ENCODE assay signal across 8 mouse cellular contexts in the genomic region with DNA sequence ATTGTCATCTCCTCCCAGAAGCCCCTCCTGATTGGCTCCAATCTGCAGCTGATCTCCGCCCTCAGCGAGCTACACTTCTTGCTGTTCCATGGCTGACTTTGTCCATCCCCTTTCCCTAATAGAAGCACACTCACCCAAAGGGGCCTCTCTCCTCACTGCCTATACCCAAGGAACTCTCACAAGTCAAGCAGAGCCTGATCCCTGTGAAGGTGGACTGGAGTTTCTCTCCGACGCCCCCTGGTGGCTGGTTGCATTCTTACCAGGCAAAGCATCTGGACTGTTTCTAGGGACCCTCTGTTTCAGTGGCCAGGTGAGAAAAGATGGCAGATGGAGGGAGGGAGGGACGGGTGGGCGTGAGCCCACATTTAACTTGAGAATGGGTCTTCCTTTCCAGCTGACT. TPM values are rescaled to one million over a fixed set of nuclear protein-coding genes. Genes with fewer than 3 reads are reported as not detected.
DNase-seq lines count a peak whose midpoint lies in the region; ATAC-seq and TF ChIP-seq lines count a peak whose summit lies in the region.

No protein-coding gene starts in this region.

- H3K9ac ChIP-seq in CH12.LX (ENCODE audit: insufficient read depth, low read depth) = no peak overlapping the region
- no peak overlapping the region for H3K9ac ChIP-seq in heart, embryonic 11.5 days (ENCODE audit: low read depth, low read length)

- DNase-seq in CH12.LX (ENCODE audit: extremely low read depth) = peak; percentile 62
- DNase-seq in adrenal gland, adult 2 months = peak; percentile 55
- DNase-seq in embryo, embryonic 10.5 days (ENCODE audit: low spot score) = peak; percentile 86
- peak; percentile 25 for DNase-seq in layer of hippocampus, adult 9-10 months (ENCODE audit: low spot score)
- DNase-seq in lung, postnatal 25 days (ENCODE audit: low spot score) = peak; percentile 29
- peak; percentile 77 for DNase-seq in retina, postnatal 7 days (ENCODE audit: low read depth, low spot score)

- ATAC-seq in heart, embryonic 11.5 days (replicated peaks; ENCODE audit: insufficient number of reproducible peaks, low FRiP score, low TSS enrichment) = peak; percentile 27; the same call in 1 of the 2 replicates
- ATAC-seq in activated CD4-positive, CD25-positive, alpha-beta regulatory T cell, adult 4 months = no peak

- no peak overlapping the region for H3K27ac ChIP-seq in CH12.LX (ENCODE audit: insufficient read depth, low read depth)
- no peak overlapping the region for H3K27ac ChIP-seq in heart, embryonic 11.5 days (ENCODE audit: low read depth, low read length)

- peak; percentile 76 to 77 for TF ChIP-seq CTCF in CH12.LX (conservative IDR thresholded peaks at IDR 0.05 in 1 of 2, IDR thresholded peaks at IDR 0.05 in 1 of 2; ENCODE audit: low read depth in 2 of 2, low read length in 2 of 2)

- H3K27me3 ChIP-seq in CH12.LX (replicated peaks) = no peaks in the 10 kb centered on the region
- H3K27me3 ChIP-seq in heart, embryonic 11.5 days (ENCODE audit: control insufficient read depth, insufficient read depth, low read length) = no peaks in the 10 kb centered on the region

- peaks cover 24 to 50% of the 10 kb centered on the region in 2 experiments for H3K36me3 ChIP-seq in CH12.LX (replicated peaks in 1 of 2; ENCODE audit: control insufficient read depth in 1 of 2, insufficient read depth in 1 of 2, low read length in 1 of 2)
- no peaks in the 10 kb centered on the region for H3K36me3 ChIP-seq in heart, embryonic 11.5 days (ENCODE audit: control insufficient read depth, insufficient read depth, low read length)

- H3K4me2 ChIP-seq in CH12.LX (ENCODE audit: insufficient read depth, low read depth, poor library complexity, severe bottlenecking) = no peak overlapping the region
- H3K4me2 ChIP-seq in heart, embryonic 11.5 days = no peak overlapping the region

- 31% methylated on average over 6 of the region's 6 CpGs for WGBS in heart, embryonic 11.5 days (ENCODE audit: insufficient replicate concordance)

- in situ Hi-C loops in CH12.LX (cut with MboI; ENCODE audit: low pct_ligation_motif_present, low pct_unique_long_range_greater_than_20kb, low sequenced_read_pairs) = loop anchor here (5.0 kb wide), 1 partner anchor 257 kb away; no protein-coding TSS in a partner anchor

- no peaks in the 10 kb centered on the region for H3K4me1 ChIP-seq in CH12.LX (ENCODE audit: control insufficient read depth in 1 of 2, insufficient read depth in 2 of 2)
- peaks cover 6% of the 10 kb centered on the region; the same call in 1 of the 2 replicates for H3K4me1 ChIP-seq in heart, embryonic 11.5 days (ENCODE audit: control insufficient read depth, insufficient read depth, low read length)

- no peaks in the 10 kb centered on the region for H3K9me3 ChIP-seq in CH12.LX (replicated peaks; ENCODE audit: low read length)
- no peaks in the 10 kb centered on the region for H3K9me3 ChIP-seq in heart, embryonic 11.5 days (replicated peaks; ENCODE audit: control insufficient read depth, low read length)

- TF ChIP-seq POLR2A in CH12.LX (IDR thresholded peaks at IDR 0.05; ENCODE audit: low read depth, low read length) = no peak

- H3K4me3 ChIP-seq in CH12.LX (replicated peaks in 1 of 3; ENCODE audit: low read depth in 2 of 3, low read length in 2 of 3, poor library complexity in 1 of 3) = no peak overlapping the region
- no peak overlapping the region for H3K4me3 ChIP-seq in heart, embryonic 11.5 days (ENCODE audit: low read depth, low read length)

- peak; percentile 30 for TF ChIP-seq RAD21 in CH12.LX (IDR thresholded peaks at IDR 0.05; ENCODE audit: low read depth, low read length)

- no peaks in the 10 kb centered on the region for H3K79me2 ChIP-seq in CH12.LX (replicated peaks; ENCODE audit: control insufficient read depth, extremely low read depth, insufficient read depth, poor library complexity, severe bottlenecking)

- dilution Hi-C loops in CH12.LX (cut with MboI; ENCODE audit: extremely low pct_ligation_motif_present, extremely low pct_unique_long_range_greater_than_20kb, low sequenced_read_pairs) = no loop called here

- no peak for TF ChIP-seq EP300 in CH12.LX (IDR thresholded peaks at IDR 0.05; ENCODE audit: low read length)

TF ChIP-seq in CH12.LX, 34 proteins besides CTCF, POLR2A, EP300 and RAD21:
- no peak for TF ChIP-seq SIN3A (IDR thresholded peaks at IDR 0.05; ENCODE audit: low read length)
- TF ChIP-seq SMC3 (IDR thresholded peaks at IDR 0.05; ENCODE audit: low read depth, low read length) = peak; percentile 71
TF ChIP-seq in CH12.LX: peak in this region for 1.

RNA-seq across cellular contexts. Expression of gene Ubiad1, which starts 14.9 kb away (rescaled TPM):
- total RNA-seq in CH12.LX (2012; rRNA removed) (20.9 and 24.6 TPM in 2 replicates), CH12.LX (2014; rRNA removed) (20.0 and 21.9 TPM in 2 replicates)
- polyA plus RNA-seq in CH12.LX (2012; ENCODE audit: insufficient read length, low read depth) = 16.9 and 20.5 TPM in 2 replicates
- total RNA-seq in adrenal gland, adult 2 months (2021) = 10 to 100 TPM; 16.0 to 22.3 TPM
- 25.4 and 30.2 TPM in 2 replicates for polyA plus RNA-seq in adrenal gland, adult 2 months (2012; rRNA removed)
- polyA plus RNA-seq in heart, embryonic 11.5 days (2014; fragmentation: Nextera tagmentation; extraction: Ambion mirVana) = 14.7 and 16.2 TPM in 2 replicates
- polyA plus RNA-seq in activated CD4-positive, CD25-positive, alpha-beta regulatory T cell, adult 4 months (2017; shearing (Covaris generic)) = 1 to 10 TPM; 7.4 to 8.4 TPM

RNA-seq across cellular contexts. Expression of gene Mtor, which starts 18.7 kb away (rescaled TPM):
- total RNA-seq in CH12.LX (2012; rRNA removed) = 24.3 and 25.5 TPM in 2 replicates
- 10.5 TPM in 2 replicates for total RNA-seq in CH12.LX (2014; rRNA removed)
- 23.8 and 28.6 TPM in 2 replicates for polyA plus RNA-seq in CH12.LX (2012; ENCODE audit: insufficient read length, low read depth)
- 10 to 100 TPM; 62.2 to 72.7 TPM for total RNA-seq in adrenal gland, adult 2 months (2021)
- 26.7 and 35.7 TPM in 2 replicates for polyA plus RNA-seq in adrenal gland, adult 2 months (2012; rRNA removed)
- polyA plus RNA-seq in heart, embryonic 11.5 days (2014; fragmentation: Nextera tagmentation; extraction: Ambion mirVana) = 18.9 and 23.6 TPM in 2 replicates
- 10 to 100 TPM; 11.3 to 11.5 TPM for polyA plus RNA-seq in activated CD4-positive, CD25-positive, alpha-beta regulatory T cell, adult 4 months (2017; shearing (Covaris generic))

Comparison
In these comparisons a context has a peak if more than half of its experiments do, and no peak if none do; other contexts are left out.
1. DNase-seq: peak in every context shown above with its lines; median percentile 86 in embryo, embryonic 10.5 days; 77 in retina, postnatal 7 days; 62 in CH12.LX; 55 in adrenal gland, adult 2 months; 29 in lung, postnatal 25 days; 25 in layer of hippocampus, adult 9-10 months.